Mouse (Mus musculus): ENCODE results near the gene Apopt1. TPM values are rescaled to one million over a fixed set of nuclear protein-coding genes. Genes with fewer than 3 reads are reported as not detected.

Gene Apopt1
- polyA plus RNA-seq, 1 experiment from 2014 or later: 56.8 TPM

- Histone ChIP-seq H3K9me3 (replicated peaks; ENCODE audit: control insufficient read depth, low read length, poor library complexity, severe bottlenecking) (no peaks in the 10 kb centered on the region), H3K27me3 (ENCODE audit: control insufficient read depth, insufficient read depth, low read depth, low read length) (no peaks in the 10 kb centered on the region), H3K4me3 (ENCODE audit: low read depth, low read length) (no peak overlapping the region), H3K4me1 (ENCODE audit: control insufficient read depth, insufficient read depth, low read length) (no peaks in the 10 kb centered on the region), H3K9ac (ENCODE audit: low read depth, low read length) (no peak overlapping the region), H3K27ac (ENCODE audit: low read length) (no peak overlapping the region), H3K36me3 (ENCODE audit: control insufficient read depth, insufficient read depth, low read length) (peaks cover 20% of the 10 kb centered on the region), H3K4me2 (ENCODE audit: low read length) (no peak overlapping the region)
- WGBS: 88% methylated on average over 8 of the region's 8 CpGs
- ATAC-seq: no peak
These were observed 84.2 kb downstream of the Apopt1 start for GRCm38 (mm10) chr12:111797251-111797650.

GRCm38 (mm10) chr12:111798493-111798892 lies 85.4 kb downstream of the Apopt1 start:
- no peaks in the 10 kb centered on the region for H3K4me1 ChIP-seq (ENCODE audit: control insufficient read depth, insufficient read depth, low read length)
- H3K27me3 ChIP-seq (ENCODE audit: control insufficient read depth, insufficient read depth, low read depth, low read length): no peaks in the 10 kb centered on the region
- ATAC-seq: no peak
- peaks cover 17% of the 10 kb centered on the region for H3K36me3 ChIP-seq (ENCODE audit: control insufficient read depth, insufficient read depth, low read length)
- no peaks in the 10 kb centered on the region for H3K9me3 ChIP-seq (replicated peaks; ENCODE audit: control insufficient read depth, low read length, poor library complexity, severe bottlenecking)
- H3K4me2 ChIP-seq (ENCODE audit: low read length): no peak overlapping the region
- no peak overlapping the region for H3K9ac ChIP-seq (ENCODE audit: low read depth, low read length)
- no peak overlapping the region for H3K27ac ChIP-seq (ENCODE audit: low read length)
- WGBS: 97% methylated on average over 13 of the region's 13 CpGs
- H3K4me3 ChIP-seq (ENCODE audit: low read depth, low read length): no peak overlapping the region

- peaks cover 9% of the 10 kb centered on the region; the same call in 1 of the 2 replicates for H3K36me3 ChIP-seq (ENCODE audit: control insufficient read depth, insufficient read depth, low read length)
- H3K9ac ChIP-seq (ENCODE audit: low read depth, low read length): no peak overlapping the region
- H3K27ac ChIP-seq (ENCODE audit: low read length): no peak overlapping the region
- no peaks in the 10 kb centered on the region for H3K27me3 ChIP-seq (ENCODE audit: control insufficient read depth, insufficient read depth, low read depth, low read length)
- 81% methylated on average over 10 of the region's 10 CpGs for WGBS
- ATAC-seq: no peak
- no peaks in the 10 kb centered on the region for H3K9me3 ChIP-seq (replicated peaks; ENCODE audit: control insufficient read depth, low read length, poor library complexity, severe bottlenecking)
- H3K4me1 ChIP-seq (ENCODE audit: control insufficient read depth, insufficient read depth, low read length): no peaks in the 10 kb centered on the region
- no peak overlapping the region for H3K4me2 ChIP-seq (ENCODE audit: low read length)
- no peak overlapping the region for H3K4me3 ChIP-seq (ENCODE audit: low read depth, low read length)
These were observed 87.6 kb downstream of the Apopt1 start for GRCm38 (mm10) chr12:111800459-111801183.

DNA sequence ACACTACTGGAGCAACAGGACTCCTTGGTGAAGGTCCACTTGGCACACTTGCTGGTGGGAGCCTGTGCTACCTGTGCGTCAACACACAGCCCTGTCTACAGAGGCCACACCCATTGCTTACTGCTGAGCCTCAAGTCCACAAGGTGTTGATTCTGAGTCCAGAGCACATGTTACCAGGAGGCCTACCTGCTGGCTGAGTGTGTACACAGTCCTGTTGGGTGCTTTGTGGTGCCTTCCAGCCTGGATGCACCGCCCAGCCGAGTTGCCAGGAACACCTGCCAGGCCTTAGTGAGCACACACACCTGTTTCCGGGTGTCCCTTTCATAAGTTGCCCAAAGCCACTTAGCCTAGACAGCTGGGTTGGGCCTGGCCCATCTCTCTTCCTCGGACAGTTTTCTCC lies 90.5 kb downstream of the Apopt1 start:
- H3K4me3 ChIP-seq (ENCODE audit: low read depth, low read length): no peak overlapping the region
- H3K36me3 ChIP-seq (ENCODE audit: control insufficient read depth, insufficient read depth, low read length): peaks cover 10% of the 10 kb centered on the region; the same call in 1 of the 2 replicates
- no peaks in the 10 kb centered on the region for H3K9me3 ChIP-seq (replicated peaks; ENCODE audit: control insufficient read depth, low read length, poor library complexity, severe bottlenecking)
- no peaks in the 10 kb centered on the region for H3K27me3 ChIP-seq (ENCODE audit: control insufficient read depth, insufficient read depth, low read depth, low read length)
- WGBS: 91% methylated on average over 5 of the region's 5 CpGs
- no peak overlapping the region for H3K4me2 ChIP-seq (ENCODE audit: low read length)
- no peak overlapping the region for H3K9ac ChIP-seq (ENCODE audit: low read depth, low read length)
- ATAC-seq: no peak
- no peak overlapping the region for H3K27ac ChIP-seq (ENCODE audit: low read length)
- H3K4me1 ChIP-seq (ENCODE audit: control insufficient read depth, insufficient read depth, low read length): no peaks in the 10 kb centered on the region

Other genes with a start within 250 kb of the Apopt1 start
- gene Gm266, start 227.4 kb upstream of the Apopt1 start, polyA plus RNA-seq (2015; fragmentation: Nextera tagmentation; extraction: Ambion mirVana): 1.0 and 3.1 TPM in 2 replicates
- 502 and 561 TPM in 2 replicates for gene Eif5, start 175.2 kb upstream of the Apopt1 start, polyA plus RNA-seq (2015; fragmentation: Nextera tagmentation; extraction: Ambion mirVana)
- 39.9 and 45.5 TPM in 2 replicates for gene Mark3, start 138.7 kb upstream of the Apopt1 start, polyA plus RNA-seq (2015; fragmentation: Nextera tagmentation; extraction: Ambion mirVana)
- 1,397 and 1,482 TPM in 2 replicates for gene Ckb, start 40.9 kb upstream of the Apopt1 start, polyA plus RNA-seq (2015; fragmentation: Nextera tagmentation; extraction: Ambion mirVana)
- 9.8 and 10.4 TPM in 2 replicates for gene Trmt61a, start 35.2 kb upstream of the Apopt1 start, polyA plus RNA-seq (2015; fragmentation: Nextera tagmentation; extraction: Ambion mirVana)
- gene Bag5, start within 50 bp of the Apopt1 start, polyA plus RNA-seq (2015; fragmentation: Nextera tagmentation; extraction: Ambion mirVana): 70.4 and 71.8 TPM in 2 replicates
- 665 and 671 TPM in 2 replicates for gene Klc1, start 45.6 kb downstream of the Apopt1 start, polyA plus RNA-seq (2015; fragmentation: Nextera tagmentation; extraction: Ambion mirVana)
- 2.0 and 2.1 TPM in 2 replicates for gene Xrcc3, start 100.6 kb downstream of the Apopt1 start, polyA plus RNA-seq (2015; fragmentation: Nextera tagmentation; extraction: Ambion mirVana)
- 32.1 and 35.1 TPM in 2 replicates for gene Zfyve21, start 100.9 kb downstream of the Apopt1 start, polyA plus RNA-seq (2015; fragmentation: Nextera tagmentation; extraction: Ambion mirVana)
- gene Ppp1r13b, start 194.8 kb downstream of the Apopt1 start, polyA plus RNA-seq (2015; fragmentation: Nextera tagmentation; extraction: Ambion mirVana): 37.9 and 42.9 TPM in 2 replicates